Mouse (Mus musculus): ENCODE measurements at regions not wholly inside any gene's neighbourhood (a gene's known extent, or its start where the extent isn't known, plus 50 kb on each side); places are given as distances from the start of the nearest gene placed in this dataset.

DNA sequence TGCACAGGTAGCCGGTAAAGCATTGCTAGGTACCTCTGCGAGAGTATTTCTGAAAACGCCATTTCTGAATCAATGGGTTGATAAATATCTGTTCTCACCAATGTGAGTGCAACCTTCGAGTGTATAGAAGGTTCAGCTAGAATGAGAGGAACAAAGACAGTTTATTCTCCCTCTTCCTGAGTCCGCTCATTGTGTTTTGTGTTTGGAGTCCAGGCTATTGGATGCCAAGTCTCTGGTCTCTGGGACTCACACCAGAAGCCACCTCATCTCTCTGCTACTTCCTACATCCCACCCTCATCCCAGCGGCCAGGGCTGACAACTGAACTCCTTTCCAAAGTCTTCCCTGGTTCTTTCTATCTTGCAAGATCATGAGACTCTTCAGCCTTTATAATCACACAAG, 62.7 kb downstream of the Lrrc30 start:
- DNase-seq = no peak

DNA sequence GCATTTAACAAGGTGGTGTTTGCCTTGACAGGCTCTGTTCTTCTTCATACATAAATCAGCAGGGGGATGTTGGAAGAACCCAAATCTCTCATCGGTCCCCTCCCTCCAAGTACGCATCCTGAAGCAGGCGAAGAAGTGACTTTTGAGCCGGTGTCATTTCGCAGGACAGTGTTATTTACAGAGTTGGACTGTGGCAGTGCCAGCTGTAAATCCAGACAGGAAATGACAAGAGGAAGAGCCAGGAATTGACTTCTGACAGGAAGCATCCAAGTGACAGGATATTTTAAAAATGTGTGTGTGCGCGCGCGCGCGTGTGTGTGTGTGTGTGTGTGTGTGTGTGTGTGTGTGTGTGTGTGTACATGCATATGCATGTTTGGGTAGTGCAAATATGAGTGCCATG, 66.3 kb downstream of the Lrrc30 start:
- peak in 1 of 2 experiments; percentile 24 for DNase-seq

DNA sequence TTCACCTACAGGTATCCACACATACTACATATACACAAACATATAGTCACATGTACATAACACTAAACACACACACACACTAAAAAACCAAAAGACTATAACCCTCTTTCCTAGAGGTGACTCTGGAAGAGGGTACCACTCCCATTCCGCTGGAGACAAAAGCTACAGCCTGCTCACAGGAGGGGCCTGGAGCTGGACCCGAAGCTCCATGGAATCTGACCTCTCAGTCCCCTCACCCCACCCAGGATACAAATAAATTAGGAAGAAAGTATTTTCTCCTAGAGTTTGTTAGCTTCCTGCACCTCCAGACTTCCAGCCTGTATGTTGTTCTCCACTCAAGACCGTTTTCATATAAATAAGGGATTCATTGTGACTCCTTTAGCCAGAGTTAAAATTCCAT, 66.8 kb downstream of the Lrrc30 start:
- DNase-seq = peak in 1 of 2 experiments; percentile 18

DNA sequence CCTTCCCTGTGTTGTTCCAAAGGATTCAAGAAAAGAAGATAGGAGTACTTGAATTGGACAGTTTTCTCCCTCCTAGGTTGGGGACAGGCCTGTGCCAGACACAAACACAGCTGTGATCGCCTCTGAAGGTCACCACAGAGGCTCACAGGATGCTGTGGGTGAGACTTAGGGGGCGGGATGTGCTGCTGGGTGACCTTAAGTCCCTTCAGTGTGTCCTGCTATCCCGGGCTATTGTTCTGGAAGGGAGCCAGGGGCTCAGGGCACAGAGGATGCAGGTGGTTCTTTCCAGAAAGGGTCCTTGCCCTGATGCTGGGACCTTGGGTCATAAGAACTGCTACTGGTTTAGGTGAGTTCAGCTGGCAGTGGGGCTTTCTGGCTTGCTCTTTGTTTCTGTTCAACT, 67.7 kb downstream of the Lrrc30 start:
- DNase-seq = peak; percentile 32 to 59

DNA sequence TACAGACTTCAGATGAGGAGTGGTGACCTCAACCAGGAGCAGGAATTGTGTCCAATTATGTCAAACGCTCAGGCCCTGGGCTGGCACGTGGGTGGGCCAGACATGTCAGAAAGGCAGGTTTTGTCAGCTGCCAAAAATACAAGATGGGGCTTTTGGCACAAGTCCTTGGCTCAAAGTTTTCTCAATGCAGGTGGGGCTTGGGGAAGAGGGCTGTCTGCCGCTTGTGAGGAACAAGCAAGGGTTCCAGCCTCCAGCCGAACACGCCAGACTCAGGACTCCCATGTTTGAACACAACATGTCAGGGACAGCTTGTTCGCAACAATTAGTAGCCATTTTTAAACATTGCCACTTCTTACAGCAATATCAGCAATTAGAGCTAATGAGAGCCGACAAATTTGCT, 69.5 kb downstream of the Lrrc30 start:
- DNase-seq = no peak

DNA sequence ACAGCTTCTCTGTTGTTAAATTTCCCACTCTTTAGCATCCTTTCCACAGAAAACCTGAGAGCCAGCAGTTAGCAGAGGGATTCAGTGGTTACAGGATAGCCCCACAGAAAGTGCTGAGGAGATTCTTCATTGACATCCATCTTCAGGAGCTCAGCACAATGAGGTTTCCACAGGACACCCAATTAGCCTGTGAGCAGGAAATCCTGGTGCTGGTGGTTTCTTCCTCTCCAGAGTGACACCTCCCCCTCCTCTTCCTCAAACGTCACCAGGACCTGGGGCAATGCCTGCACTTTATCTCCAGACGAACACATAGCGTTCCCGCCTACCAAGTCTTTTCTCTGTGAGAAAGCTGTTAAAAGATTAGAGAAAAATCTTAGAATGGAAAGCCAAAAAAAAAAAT, 70.7 kb downstream of the Lrrc30 start:
- DNase-seq = peak; percentile 28 to 33

DNA sequence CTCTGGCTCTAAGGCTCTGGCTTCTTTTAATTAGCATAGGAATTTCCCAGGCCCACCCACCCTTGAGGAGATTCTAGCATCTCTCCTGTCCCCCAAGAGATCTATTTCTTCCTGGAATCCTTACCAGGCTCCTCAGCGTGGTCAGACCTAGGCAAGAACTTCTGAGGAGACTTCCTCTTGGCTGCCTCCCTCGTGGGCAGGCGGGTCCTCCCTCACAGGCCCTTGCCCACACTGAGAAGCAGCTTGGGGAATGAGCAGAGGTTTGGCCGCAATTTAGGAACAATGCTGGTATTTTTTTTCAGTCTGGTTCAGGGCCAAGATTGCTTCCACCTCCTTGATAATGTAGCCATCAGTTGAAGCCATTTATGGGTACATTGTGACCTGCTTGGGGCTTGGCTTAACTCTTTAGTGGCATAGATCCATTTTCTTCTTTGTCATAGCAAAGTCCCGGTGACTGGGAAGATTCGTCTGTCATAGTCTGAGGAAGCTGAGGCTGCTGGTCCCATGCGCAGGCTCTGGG, 75.1 kb downstream of the Lrrc30 start:
- DNase-seq = peak in 1 of 2 experiments; percentile 25

DNA sequence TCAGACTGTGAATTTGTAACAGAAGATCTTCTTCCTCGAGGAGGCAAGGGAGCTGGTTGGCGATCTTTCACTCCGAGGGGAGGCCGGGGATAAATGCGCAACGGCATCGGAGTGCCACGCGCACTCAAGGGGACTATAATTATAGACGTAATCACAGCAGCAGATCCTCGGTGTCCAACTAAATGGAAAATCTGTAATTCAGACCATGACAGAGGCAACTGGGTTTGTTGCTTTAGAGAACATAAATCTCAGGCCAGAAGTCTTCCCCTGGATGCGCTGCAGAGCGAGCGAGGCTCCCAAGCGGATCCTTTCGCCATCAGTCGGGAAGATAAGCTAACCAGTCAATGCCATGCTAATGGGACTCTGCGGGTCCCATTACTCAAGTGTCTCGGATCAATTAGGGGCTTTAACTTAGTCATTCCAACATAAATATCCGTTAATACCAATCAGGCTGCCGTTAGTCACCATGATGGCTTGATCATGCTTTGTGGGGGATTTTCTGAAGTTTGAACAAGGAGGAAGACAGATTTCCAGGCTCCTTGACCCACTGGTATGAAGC, 79.9 kb downstream of the Lrrc30 start:
- DNase-seq = no peak

DNA sequence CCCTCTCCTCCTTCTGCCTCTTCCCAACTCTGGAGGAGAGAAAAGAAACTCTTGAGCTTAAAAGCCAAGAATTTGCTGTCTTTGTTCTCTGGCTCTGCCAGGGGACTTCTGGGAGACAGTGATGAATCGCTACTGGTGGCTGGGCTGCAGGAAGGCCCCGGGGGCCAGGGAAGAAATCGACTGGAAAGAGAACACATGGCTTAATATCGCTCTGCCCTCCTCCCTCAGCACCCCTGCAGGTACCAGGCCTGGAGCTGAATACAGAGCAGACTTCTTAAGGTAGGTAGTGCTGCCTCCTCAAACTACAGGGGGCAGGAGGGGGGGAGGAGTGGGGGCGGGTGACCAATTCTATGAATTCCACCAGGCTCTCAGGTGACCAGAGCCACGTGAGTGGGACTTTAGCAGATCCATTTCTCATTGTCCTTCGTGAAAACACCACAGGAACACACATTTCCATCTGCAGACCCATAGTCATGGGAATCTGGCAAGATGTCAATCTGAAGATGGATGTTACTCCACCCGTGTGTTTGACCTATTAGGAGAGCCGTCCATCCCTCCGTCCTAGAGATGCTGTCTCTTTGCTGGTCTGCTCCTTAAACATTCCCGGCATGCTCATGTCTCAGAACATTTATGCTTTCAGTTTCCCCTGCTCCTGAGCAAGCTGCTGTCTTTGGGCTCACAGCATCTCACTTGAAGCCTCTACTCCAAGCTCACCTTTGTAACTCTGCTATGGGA, 83.4 kb downstream of the Lrrc30 start:
- peak; percentile 19 to 35 for DNase-seq

DNA sequence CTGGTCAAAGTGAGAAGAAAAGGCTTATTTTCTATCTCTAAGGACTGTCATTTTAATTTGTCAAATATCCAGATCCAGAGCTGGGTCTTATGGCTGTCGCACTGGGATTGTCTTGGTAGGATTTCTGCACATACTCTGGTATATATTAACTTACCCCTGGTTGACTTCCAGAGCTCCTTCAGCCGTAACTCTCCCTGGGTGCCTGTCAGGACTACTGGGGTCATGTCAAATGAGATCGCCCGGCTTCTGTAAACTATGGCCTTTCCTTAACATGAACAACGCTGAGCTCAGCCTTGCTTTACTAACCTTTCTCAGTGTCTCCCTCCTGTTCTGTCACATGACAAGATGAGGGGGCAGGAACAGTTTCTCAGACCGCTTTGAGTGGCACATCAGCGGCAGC, 88.1 kb downstream of the Lrrc30 start:
- DNase-seq = no peak

DNA sequence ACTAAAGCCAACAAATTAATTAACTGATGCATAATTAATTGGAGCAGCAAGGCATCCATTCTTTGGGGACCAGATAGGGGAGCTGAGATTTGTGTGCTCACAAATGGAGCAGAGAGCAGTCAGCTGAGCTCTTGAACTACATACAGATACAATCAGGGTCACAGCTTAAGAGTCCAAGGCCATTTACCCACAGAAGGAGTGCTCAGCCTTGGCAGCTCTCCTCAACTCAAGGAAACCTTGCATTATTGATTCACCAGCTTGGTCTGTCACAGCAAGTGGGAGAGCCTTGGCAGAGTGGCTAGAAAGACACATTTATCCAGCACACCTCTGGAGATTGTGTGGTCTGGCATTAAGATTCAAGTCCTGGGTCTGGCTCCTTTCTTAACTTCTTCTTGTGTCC, 100.2 kb downstream of the Lrrc30 start:
- DNase-seq = no peak

DNA sequence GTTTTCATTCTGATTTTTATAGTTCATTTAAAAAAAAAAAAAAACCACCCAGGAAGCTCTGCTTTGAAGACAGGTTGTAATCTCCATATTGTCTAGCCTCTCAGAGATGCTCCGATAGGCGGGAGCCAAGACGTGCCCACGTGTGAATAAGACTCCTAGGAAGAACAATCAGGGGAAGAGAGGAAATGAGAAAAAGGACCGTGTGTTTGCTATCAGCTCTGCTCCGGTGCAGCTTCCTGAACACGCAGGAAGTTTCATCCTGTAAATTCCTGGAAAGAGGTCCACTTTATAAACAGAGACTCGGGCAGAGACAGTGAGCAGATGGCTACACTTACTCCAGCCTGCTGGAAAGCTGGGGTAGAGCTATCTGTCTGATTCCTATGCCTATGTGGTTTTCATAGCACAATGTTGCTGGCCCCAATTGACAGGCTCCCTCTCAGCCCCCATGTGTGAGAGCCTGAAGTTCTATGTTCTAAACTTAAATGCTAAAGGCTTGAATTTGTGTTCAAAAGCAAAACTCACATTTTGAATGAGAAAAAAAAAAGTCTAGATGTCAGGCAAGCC, 111.6 kb downstream of the Lrrc30 start:
- no peak for DNase-seq

DNA sequence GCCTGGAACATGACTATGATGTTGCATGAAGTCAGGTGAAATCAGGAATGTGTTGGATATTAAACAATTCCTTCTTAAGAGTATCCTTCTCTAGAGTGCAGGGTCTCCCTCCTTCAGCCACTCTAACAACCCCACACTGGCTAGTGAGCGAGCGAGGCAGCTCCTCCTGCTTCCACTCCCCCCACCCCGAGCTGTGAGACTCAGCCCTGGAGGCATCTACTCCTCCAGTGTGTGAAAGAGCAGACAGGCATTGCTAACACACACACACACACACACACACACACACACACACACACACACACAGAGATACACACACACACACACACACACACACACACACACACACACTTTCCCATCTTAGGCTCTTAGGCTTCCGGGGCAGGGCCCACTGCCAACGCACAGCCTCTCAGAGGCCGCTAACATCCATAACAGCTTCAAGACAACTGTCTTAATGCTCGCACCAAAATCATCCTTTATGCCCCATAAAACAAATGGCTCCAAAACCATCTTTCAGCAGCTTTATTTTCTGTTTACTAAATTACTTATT, 116.8 kb downstream of the Lrrc30 start:
- DNase-seq = peak; percentile 13 to 32

DNA sequence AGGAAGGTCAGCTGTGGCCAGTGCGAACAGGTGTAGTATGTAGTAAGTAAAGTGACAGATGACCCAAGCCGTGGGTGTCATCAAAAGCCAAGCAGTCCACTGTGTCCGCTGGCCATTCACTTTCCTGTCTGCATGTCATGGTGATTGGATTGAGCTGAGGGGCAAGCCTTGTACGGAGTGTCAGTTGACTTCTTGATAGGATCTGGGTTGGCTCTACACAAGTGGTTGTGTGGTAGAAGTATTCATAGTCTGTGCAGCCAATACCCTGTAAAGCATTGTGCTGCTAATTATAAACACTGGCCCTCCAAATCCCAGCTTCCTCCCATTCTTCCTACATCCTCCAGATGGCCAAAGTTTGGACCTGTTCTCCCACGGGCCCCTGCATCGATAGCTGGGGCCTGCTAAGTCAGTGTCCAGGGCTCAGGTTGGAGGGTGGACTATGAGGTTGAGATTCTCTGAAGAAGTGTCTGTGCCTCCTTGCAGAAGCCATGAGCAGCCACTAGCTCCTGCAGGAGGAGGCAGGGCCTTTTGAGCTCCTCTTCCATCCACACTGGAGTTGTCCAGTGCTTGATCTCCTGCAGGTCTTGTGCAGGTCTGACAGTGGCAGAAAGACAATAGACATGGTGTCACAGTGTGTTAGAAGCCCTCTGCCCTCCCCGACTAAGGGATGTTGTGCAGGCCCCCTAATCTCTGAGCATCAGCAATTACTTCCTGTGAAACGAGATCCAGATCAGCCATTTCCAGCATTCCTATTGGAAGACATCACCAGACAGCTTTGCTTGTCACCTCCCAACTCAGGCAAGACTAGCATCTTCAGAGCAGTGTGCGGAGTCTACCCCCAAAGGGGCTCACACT, 117.9 kb downstream of the Lrrc30 start:
- peak in 1 of 2 experiments; percentile 28 for DNase-seq

DNA sequence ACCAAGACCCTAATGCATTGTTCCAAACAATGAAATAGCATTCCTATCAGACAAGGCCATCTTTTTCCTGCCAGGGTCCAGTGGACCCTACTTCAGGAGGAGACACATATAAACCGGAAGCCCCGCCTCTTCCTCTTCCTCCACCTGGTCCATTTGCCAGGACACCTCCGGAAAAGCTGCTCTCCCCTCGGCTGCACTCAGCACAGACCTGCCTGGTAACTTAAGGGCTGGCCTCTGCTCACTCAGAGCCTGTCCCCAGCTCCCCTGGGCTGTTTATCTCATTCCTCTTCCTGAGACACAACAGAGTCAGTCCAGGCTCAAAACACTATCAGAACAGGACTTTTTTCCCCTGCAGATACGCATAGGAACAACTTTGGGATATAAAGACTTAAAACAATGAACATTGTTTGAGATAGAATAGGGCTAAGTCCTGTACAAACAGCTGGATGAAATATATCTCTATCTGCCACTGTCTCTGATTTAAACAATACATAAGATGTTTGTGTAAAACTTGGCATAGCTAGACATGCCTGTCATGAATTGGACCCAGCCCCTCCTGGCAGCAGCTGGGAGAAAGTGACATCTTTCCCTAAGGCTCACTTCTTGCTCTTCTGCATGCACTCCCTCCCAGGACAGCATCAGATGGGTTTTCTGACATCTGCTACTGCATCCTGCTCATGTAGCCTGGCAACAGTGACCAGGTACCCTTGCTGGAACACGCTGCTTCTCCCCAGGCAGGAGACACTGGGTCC, 119.6 kb downstream of the Lrrc30 start:
- peak; percentile 55 to 71 for DNase-seq

DNA sequence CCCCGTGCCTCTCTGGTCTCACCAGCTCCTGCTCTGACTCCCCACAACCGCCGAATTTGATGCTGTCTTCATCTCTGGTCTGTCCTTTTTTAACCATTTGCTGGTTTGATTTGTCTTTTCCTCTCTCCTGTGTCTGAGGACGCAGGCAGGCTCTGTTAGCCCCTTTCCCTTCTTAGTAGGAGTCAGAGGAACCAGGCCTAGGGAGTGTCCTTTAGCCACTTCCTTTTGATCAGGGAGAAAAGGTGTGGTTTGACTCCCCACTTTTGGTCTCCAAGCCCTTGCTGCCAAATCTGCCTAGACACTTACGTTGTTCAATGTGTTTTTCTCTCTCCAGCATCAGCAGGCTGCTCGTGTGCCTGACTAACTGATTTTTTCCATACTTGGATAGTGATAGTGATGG, 120.5 kb downstream of the Lrrc30 start:
- DNase-seq = no peak

DNA sequence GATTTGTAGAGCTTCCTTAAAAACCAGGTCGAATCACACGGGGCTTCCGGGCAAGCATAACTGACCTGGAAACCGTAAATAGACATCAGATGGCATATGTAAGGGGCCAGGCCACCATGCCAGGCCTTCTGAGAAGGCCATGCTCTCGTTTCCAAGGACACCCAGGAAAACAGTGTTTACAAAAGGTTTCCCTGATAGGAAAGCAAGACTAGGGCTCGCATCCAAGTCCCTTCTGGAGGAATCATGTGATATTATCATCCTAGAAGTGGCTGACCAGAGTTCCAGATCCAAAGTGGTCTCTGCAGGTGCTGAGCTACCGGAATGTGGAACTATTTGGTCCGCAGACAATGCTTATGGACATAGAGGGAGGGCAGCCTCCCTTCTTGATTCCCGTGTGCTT, 122.6 kb downstream of the Lrrc30 start:
- no peak for DNase-seq

DNA sequence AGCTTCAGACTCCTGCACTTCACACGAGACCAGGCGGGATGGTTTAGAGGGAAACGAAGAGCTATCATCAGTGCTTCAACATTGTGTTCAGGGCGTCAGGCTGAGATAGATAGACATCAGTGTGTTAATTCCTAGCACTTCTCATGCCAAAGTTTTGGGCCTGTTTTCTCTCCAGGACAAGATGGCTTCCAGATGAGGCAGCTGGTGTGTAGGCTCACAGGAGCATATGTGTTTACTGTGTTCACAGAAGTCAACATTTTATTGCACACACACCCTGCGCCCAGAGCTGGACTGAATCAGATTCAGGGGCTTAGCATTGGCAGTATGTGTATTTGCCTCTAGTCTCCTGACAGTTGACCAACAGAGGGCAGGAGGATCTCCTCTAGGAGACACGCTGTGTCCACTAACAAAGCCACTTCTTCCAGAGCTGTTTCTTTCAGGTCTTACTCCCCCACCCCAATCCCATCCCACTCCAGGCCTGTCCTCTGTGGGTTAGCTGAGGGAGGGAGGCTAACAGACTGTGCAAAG, 123.4 kb downstream of the Lrrc30 start:
- no peak for DNase-seq

DNA sequence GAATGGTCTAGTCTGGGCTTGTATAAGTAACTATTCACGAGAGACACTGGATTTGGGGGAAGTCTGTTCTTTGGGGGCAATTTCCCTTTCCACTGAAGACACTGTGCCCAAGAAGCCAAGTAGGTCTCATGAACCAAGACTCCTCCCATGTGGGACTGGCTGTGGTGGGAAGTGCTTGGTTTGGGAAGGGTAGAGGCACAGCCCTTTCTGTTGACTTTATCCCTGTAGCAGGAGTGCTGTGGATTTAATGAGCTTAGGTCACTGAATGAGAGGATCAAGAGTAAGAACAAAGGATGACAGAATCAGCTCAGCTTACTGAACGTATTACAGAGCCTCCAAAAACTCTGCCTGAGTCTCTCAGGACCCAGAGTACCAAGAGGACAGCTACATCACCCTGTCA, 124.2 kb downstream of the Lrrc30 start:
- no peak for DNase-seq

DNA sequence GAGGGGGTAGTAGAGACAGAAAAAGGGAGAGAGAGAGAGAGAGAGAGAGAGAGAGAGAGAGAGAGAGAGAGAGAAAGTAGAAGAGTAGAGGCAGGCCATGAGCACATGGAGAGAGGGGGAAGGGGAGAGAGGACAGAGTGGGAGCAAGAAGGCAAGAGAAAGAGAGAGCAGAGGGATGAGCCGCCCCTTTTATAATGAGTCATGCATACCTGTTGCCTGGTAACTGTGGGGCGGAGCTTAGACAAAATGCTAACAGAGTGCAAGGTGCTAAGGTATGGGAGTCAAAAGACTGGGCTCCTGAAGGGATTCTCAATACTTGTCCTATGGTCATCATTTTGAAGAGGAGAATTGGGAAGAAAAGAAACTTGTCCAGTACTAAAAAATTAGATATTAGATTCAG, 126.1 kb downstream of the Lrrc30 start:
- no peak for DNase-seq

DNA sequence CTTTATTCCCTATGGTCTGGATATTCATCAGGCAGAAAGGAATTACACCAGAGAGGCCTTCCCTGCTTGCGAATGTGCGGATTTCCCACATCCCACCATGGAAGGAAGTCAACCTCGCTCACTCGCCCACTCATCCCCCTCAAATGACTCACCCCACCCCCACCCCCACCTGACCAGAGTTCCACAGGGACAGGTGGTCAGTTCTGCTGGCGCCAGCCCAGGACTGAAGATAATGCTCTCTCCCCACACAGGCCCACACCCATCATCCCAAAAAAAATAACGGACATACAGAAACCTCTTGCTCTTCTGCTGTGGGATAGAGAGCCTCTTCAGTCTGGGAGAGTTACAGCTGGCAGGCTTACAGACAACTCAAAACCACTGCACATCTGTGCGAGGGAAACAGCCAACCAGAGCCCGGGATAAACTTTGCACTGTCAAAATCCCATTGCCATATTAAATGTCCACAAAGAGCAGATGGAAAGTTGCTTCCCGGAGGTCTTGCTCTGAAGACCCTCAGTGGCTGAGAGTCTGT, 128.0 kb downstream of the Lrrc30 start:
- DNase-seq = no peak
